14 mouse cellular contexts compared by ENCODE assay signal in genomic region chr9:48662361-48663051, GRCm38 (mm10). TPM values are rescaled to one million over a fixed set of nuclear protein-coding genes. Genes with fewer than 3 reads are reported as not detected.
DNase-seq lines count a peak whose midpoint lies in the region; ATAC-seq and TF ChIP-seq lines count a peak whose summit lies in the region.
"Had no signal": no experiment of that assay in that cellular context is flagged by ENCODE, and none has a peak within 500 bp of the region (broad histone marks: within the 10 kb centered on the region; RNA-seq: fewer than 3 reads in every experiment).

No protein-coding gene starts in this region.

- WGBS in forebrain, embryonic 13.5 days, result 6% methylated on average over 15 of the region's 15 CpGs
- WGBS in intestine, embryonic 15.5 days, result 37% methylated on average over 15 of the region's 15 CpGs
- WGBS in neural tube, embryonic 12.5 days, result 28% methylated on average over 15 of the region's 15 CpGs

- DNase-seq in left cerebral cortex, adult 2 months (ENCODE audit: extremely low spot score in 1 of 2, low spot score in 2 of 2), result no peak
- no peak for DNase-seq in left cerebral cortex, adult 9 months (ENCODE audit: low spot score in 2 of 2)
- DNase-seq in frontal cortex, adult 2 months (ENCODE audit: extremely low spot score in 1 of 2, low spot score in 1 of 2), result no peak
- DNase-seq in left cerebral cortex, postnatal 4 days, result no peak
- DNase-seq in right cerebral cortex, postnatal 14 days, result no peak
- DNase-seq: cerebellum, postnatal 25 days; heart, postnatal 36 days had no signal

- H3K9me3 ChIP-seq in forebrain, embryonic 13.5 days (replicated peaks), result peaks cover 6% of the 10 kb centered on the region; the same call in 1 of the 2 replicates
- no peaks in the 10 kb centered on the region for H3K9me3 ChIP-seq in intestine, embryonic 15.5 days
- 0 out of 2 replicates have a peak, but pooled peaks cover 4% of the 10 kb centered on the region for H3K9me3 ChIP-seq in neural tube, embryonic 12.5 days
- H3K9me3 ChIP-seq: stomach, embryonic 15.5 days had no signal

- peak overlapping the region; percentile 40; the same call in 1 of the 2 replicates for H3K9ac ChIP-seq in forebrain, embryonic 13.5 days
- no peak overlapping the region for H3K9ac ChIP-seq in intestine, embryonic 15.5 days
- H3K9ac ChIP-seq in neural tube, embryonic 12.5 days, result 0 out of 2 replicates have a peak overlapping the region, but pooled peaks have one; percentile 23
- H3K9ac ChIP-seq: liver, embryonic 14.5 days; stomach, embryonic 15.5 days had no signal

- ATAC-seq in forebrain, embryonic 13.5 days, result peak; percentile 70
- ATAC-seq in intestine, embryonic 15.5 days, result peak; percentile 66
- ATAC-seq in neural tube, embryonic 12.5 days (ENCODE audit: low FRiP score, low read depth), result no peak

- peak overlapping the region; percentile 40 for H3K4me2 ChIP-seq in forebrain, embryonic 13.5 days
- no peak overlapping the region for H3K4me2 ChIP-seq in intestine, embryonic 15.5 days (replicated peaks)
- peak overlapping the region; percentile 36 for H3K4me2 ChIP-seq in neural tube, embryonic 12.5 days (replicated peaks)
- H3K4me2 ChIP-seq: stomach, embryonic 15.5 days had no signal

- peak overlapping the region; percentile 38 for H3K27ac ChIP-seq in left cerebral cortex, adult 2 months
- peak overlapping the region; percentile 73 for H3K27ac ChIP-seq in forebrain, embryonic 13.5 days
- no peak overlapping the region for H3K27ac ChIP-seq in intestine, embryonic 15.5 days
- peak overlapping the region; percentile 7 for H3K27ac ChIP-seq in neural tube, embryonic 12.5 days
- H3K27ac ChIP-seq: liver, embryonic 14.5 days; stomach, embryonic 15.5 days had no signal

- peaks cover 36% of the 10 kb centered on the region for H3K4me1 ChIP-seq in forebrain, embryonic 13.5 days
- H3K4me1 ChIP-seq in intestine, embryonic 15.5 days (replicated peaks), result 0 out of 2 replicates have a peak, but pooled peaks cover 5% of the 10 kb centered on the region
- peaks cover 24% of the 10 kb centered on the region for H3K4me1 ChIP-seq in neural tube, embryonic 12.5 days

- H3K4me3 ChIP-seq in left cerebral cortex, adult 2 months, result no peak overlapping the region
- H3K4me3 ChIP-seq in forebrain, embryonic 13.5 days, result no peak overlapping the region
- H3K4me3 ChIP-seq in intestine, embryonic 15.5 days (replicated peaks), result no peak overlapping the region
- no peak overlapping the region for H3K4me3 ChIP-seq in neural tube, embryonic 12.5 days
- H3K4me3 ChIP-seq: stomach, embryonic 15.5 days had no signal

- H3K36me3 ChIP-seq in forebrain, embryonic 13.5 days (ENCODE audit: poor library complexity, severe bottlenecking), result 0 out of 2 replicates have a peak, but pooled peaks cover 5% of the 10 kb centered on the region
- no peaks in the 10 kb centered on the region for H3K36me3 ChIP-seq in intestine, embryonic 15.5 days
- no peaks in the 10 kb centered on the region for H3K36me3 ChIP-seq in neural tube, embryonic 12.5 days
- H3K36me3 ChIP-seq: stomach, embryonic 15.5 days had no signal

- intact Hi-C loops in left cerebral cortex, adult 2 months (cut with DNase I), result no loop called here
- intact Hi-C loops in left cerebral cortex, postnatal 4 days (cut with DNase I), result no loop called here

- TF ChIP-seq CTCF in left cerebral cortex, adult 2 months (IDR thresholded peaks at IDR 0.05), result peak; percentile 39

- peaks cover 39% of the 10 kb centered on the region for H3K27me3 ChIP-seq in forebrain, embryonic 13.5 days
- no peaks in the 10 kb centered on the region for H3K27me3 ChIP-seq in intestine, embryonic 15.5 days (replicated peaks)
- 0 out of 2 replicates have a peak, but pooled peaks cover 5% of the 10 kb centered on the region for H3K27me3 ChIP-seq in neural tube, embryonic 12.5 days (replicated peaks)
- H3K27me3 ChIP-seq: stomach, embryonic 15.5 days had no signal

RNA-seq across cellular contexts. Expression of gene Nnmt, which starts 57.6 kb away (rescaled TPM):
- total RNA-seq in left cerebral cortex, adult 2 months (2021), result 1 to 10 TPM in 1 of 2 experiments, under 1 TPM in 1; 0.57 to 1.4 TPM
- 0.40 TPM in 1 of 2 replicates, not detected in the other for polyA plus RNA-seq in forebrain, embryonic 13.5 days (2015; fragmentation: Nextera tagmentation; extraction: Ambion mirVana)
- polyA plus RNA-seq in intestine, embryonic 15.5 days (2015; fragmentation: Nextera tagmentation; extraction: Ambion mirVana), result 3.0 and 3.5 TPM in 2 replicates
- polyA plus RNA-seq in neural tube, embryonic 12.5 days (2016; fragmentation: Nextera tagmentation; extraction: Ambion mirVana), result 0.61 and 1.6 TPM in 2 replicates
- 0.57 and 1.1 TPM in 2 replicates for polyA plus RNA-seq in frontal cortex, adult 2 months (2012; rRNA removed)
- total RNA-seq in left cerebral cortex, postnatal 4 days (2021), result 1 to 10 TPM; 7.2 to 8.2 TPM
- total RNA-seq: granulocyte monocyte progenitor cell, adult 5-6 weeks; megakaryocyte-erythroid progenitor cell, adult 5-6 weeks had no signal
